Mouse (Mus musculus) midbrain, embryonic 15.5 days (tissue): Measurements from ENCODE around the gene Plbd2. TPM values are rescaled to one million over a fixed set of nuclear protein-coding genes. Genes with fewer than 3 reads are reported as not detected.

ENCODE experiments used
- polyA plus RNA-seq: library from polyadenylated mRNA; unstranded; fragments of >200 nt; fragmentation: Nextera tagmentation; extraction: Ambion mirVana; gene quantifications from 2 replicates; pipeline ENCODE4 v1.2.1, GENCODE M21; 2015

The Plbd2 gene
- polyA plus RNA-seq, 1 experiment from 2014 or later = 36.8 TPM

Other genes starting within 250 kb of the Plbd2 start
- gene Lhx5, start 71.9 kb downstream of the Plbd2 start, polyA plus RNA-seq = 36.8 and 41.5 TPM in 2 replicates
- gene Sdsl, start 30.8 kb downstream of the Plbd2 start, polyA plus RNA-seq = 5.6 and 6.0 TPM in 2 replicates
- 0.36 TPM in 1 of 2 replicates, not detected in the other for gene Sds, start 27.1 kb downstream of the Plbd2 start, polyA plus RNA-seq
- gene Slc8b1, start 7.5 kb upstream of the Plbd2 start, polyA plus RNA-seq = 1.6 and 2.5 TPM in 2 replicates
- gene Tpcn1, start 85.0 kb upstream of the Plbd2 start, polyA plus RNA-seq = 15.8 and 17.7 TPM in 2 replicates
- 1.7 and 1.8 TPM in 2 replicates for gene Iqcd, start 85.4 kb upstream of the Plbd2 start, polyA plus RNA-seq
- gene Rita1, start 109.0 kb upstream of the Plbd2 start, polyA plus RNA-seq = 28.3 and 30.6 TPM in 2 replicates
- 39.9 and 43.7 TPM in 2 replicates for gene Ddx54, start 109.1 kb upstream of the Plbd2 start, polyA plus RNA-seq
- gene Cfap73, start 130.6 kb upstream of the Plbd2 start, polyA plus RNA-seq = 0.44 and 0.70 TPM in 2 replicates
- 1.0 and 1.6 TPM in 2 replicates for gene Rasal1, start 145.2 kb upstream of the Plbd2 start, polyA plus RNA-seq
- gene Dtx1, start 208.3 kb upstream of the Plbd2 start, polyA plus RNA-seq = 64.5 and 68.9 TPM in 2 replicates
- gene Oas2, start 246.2 kb upstream of the Plbd2 start, polyA plus RNA-seq = 0.43 and 0.59 TPM in 2 replicates